Mouse (Mus musculus): ENCODE results near the gene Bcas3.

DNA sequence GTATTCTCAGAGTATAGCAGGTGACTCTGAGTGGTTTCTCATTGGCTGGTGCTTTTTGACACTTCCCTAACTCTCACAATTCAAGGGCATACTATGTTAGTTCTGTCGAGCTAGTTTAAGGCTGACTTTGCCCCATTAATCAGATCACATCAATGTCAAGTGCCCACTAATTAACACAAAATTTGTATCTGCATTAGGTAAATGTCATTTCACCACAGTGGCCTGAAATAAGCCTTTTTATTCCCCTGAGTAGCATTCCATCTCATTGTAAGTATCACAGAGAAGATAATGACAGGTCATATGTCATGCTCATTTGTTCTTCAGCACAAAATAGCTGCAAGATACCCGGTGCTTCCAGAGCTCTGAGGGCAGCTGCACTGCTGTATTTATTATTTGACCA, 268.5 kb downstream of the Bcas3 start:
- TF ChIP-seq EP300 (IDR thresholded peaks at IDR 0.05) (no peak), CTCF (IDR thresholded peaks at IDR 0.05) (no peak)
